Mouse (Mus musculus) A20 (cell line): ENCODE data around the gene Sema5b.

Source experiments
- DNase-seq: peaks from one replicate; pipeline ENCODE4 v3.0.0-alpha.2; 2011; ENCODE audit warnings: low read depth, low spot score

The Sema5b gene

GRCm38 (mm10) chr16:35704796-35705195, 163.9 kb downstream of the Sema5b start:
- no peak for DNase-seq

- DNase-seq = no peak
Measured at GRCm38 (mm10) chr16:35707004-35707403, 166.1 kb downstream of the Sema5b start.

GRCm38 (mm10) chr16:35711004-35711403, 170.1 kb downstream of the Sema5b start:
- DNase-seq = no peak

- DNase-seq = no peak
Measured at GRCm38 (mm10) chr16:35713606-35714005, 172.7 kb downstream of the Sema5b start.
